Mouse (Mus musculus) heart, adult 2 months (tissue): ENCODE measurements around the gene Krt81.

Experiments
- CTCF ChIP-seq: fragments of 200-600 bp; IDR thresholded peaks from 2 replicates; pipeline ENCODE4 v1.8.1; 2022; ENCODE audit warnings: antibody characterized with exemption, mild to moderate bottlenecking, moderate library complexity
- POLR2A ChIP-seq: fragments of 200-500 bp; IDR thresholded peaks from 2 replicates; pipeline ENCODE4 v1.6.1; 2011; ENCODE audit warnings: mild to moderate bottlenecking, low read depth, low read length, control low read depth; ENCODE audit not compliant: insufficient read depth

- TF ChIP-seq CTCF (no peak), POLR2A (no peak)
Observed at GRCm38 (mm10) chr15:101463651-101464050, at the start of gene Krt81.
